Mouse (Mus musculus) heart, embryonic 12.5 days (tissue): ENCODE measurements around the gene Ikzf3. TPM values are rescaled to one million over a fixed set of nuclear protein-coding genes. Genes with fewer than 3 reads are reported as not detected.

Experiments used
- ATAC-seq: fragments of 200-750 bp; cut with Nextera tagmentation; 2 replicates; pipeline ENCODE4 v1.8.0; 2017; ENCODE audit warnings: moderate TSS enrichment, moderate library complexity; ENCODE audit not compliant: insufficient number of reproducible peaks, low FRiP score
- H3K27ac ChIP-seq: fragments of 300-500 bp; sonication (generic); 2 replicates; pipeline ENCODE4 v1.5.1; 2016; ENCODE audit warnings: mild to moderate bottlenecking, moderate library complexity; ENCODE audit not compliant: poor library complexity, severe bottlenecking
- H3K27me3 ChIP-seq: fragments of 300-500 bp; sonication (generic); replicated peaks from 2 replicates; pipeline ENCODE4 v1.6.1; 2016; ENCODE audit warnings: mild to moderate bottlenecking, moderate library complexity
- H3K36me3 ChIP-seq: fragments of 300-500 bp; sonication (generic); 2 replicates; pipeline ENCODE4 v1.6.1; 2016; ENCODE audit warnings: mild to moderate bottlenecking, moderate library complexity
- H3K4me1 ChIP-seq: fragments of 300-500 bp; sonication (generic); replicated peaks from 2 replicates; pipeline ENCODE4 v1.6.1; 2016; ENCODE audit warnings: mild to moderate bottlenecking
- H3K4me2 ChIP-seq: fragments of 300-500 bp; sonication (generic); 2 replicates; pipeline ENCODE4 v1.6.1; 2016; ENCODE audit warnings: mild to moderate bottlenecking, moderate library complexity
- H3K4me3 ChIP-seq: fragments of 300-500 bp; sonication (generic); 2 replicates; pipeline ENCODE4 v1.5.1; 2016; ENCODE audit warnings: mild to moderate bottlenecking
- H3K9ac ChIP-seq: fragments of 300-500 bp; sonication (generic); 2 replicates; pipeline ENCODE4 v1.6.1; 2016; ENCODE audit warnings: mild to moderate bottlenecking, moderate library complexity
- H3K9me3 ChIP-seq: fragments of 300-500 bp; sonication (generic); replicated peaks from 2 replicates; pipeline ENCODE4 v1.6.1; 2016; ENCODE audit warnings: mild to moderate bottlenecking, moderate library complexity
- WGBS: fragments of 180-500 bp; shearing (Covaris S2); methylation state at CpG from one replicate; pipeline ENCODE4 v1.1.7; 2016; 5-methylcytosine and 5-hydroxymethylcytosine counted together
- polyA plus RNA-seq: library from polyadenylated mRNA; unstranded; fragments of >200 nt; fragmentation: Nextera tagmentation; extraction: Ambion mirVana; gene quantifications from 2 replicates; pipeline ENCODE4 v1.2.1, GENCODE M21; 2016

The Ikzf3 gene
- polyA plus RNA-seq, 1 experiment from 2014 or later = 0.06 TPM

DNA sequence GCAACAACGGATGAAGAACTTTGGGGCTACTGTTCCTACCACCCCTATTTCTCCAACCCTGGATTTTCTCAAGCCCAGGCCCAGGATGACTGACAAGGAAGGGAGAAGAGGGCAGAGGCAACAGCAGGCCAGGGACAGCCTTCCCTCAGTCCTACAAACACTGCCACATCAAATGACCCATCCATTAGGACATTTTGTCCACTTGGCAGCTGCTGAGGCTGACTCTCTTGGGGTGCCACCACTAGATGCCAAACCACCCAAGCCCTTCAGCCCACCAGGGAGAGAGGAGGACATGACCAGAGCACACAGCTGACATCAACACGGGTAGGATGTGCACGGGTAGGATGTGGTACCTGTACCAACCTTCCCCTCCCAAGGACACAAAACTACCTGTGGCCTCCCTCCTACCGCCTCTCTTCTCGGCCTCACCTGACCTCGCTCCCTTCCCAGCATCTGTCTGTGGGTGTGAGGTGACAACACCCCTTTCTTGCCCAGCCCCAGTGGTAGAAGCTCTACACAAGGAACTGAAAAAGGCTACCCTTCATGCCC, 38.9 kb upstream of the Ikzf3 start:
- peak overlapping the region; percentile 88 for H3K4me2 ChIP-seq

DNA sequence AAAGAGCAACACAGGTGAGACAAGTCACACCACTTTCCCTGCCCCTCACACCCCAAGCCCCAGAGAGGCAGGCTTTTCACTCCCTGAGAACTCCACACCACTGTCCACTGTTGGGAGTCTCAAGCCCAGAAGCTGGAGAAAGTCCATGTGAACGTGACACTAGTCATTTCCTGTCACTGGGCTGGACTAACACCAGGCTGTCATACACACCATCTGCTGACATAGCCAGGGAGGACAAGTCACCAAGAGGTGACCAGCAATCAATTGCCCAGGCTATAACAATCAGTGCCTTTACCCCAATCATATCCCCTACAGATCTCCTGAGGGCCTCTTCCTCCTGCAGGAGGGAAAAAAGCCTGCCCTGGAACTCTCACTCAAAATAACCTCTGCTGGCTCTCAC, 38.3 kb upstream of the Ikzf3 start:
- 28% methylated on average over 1 of the region's 1 CpGs for WGBS
- no peaks in the 10 kb centered on the region for H3K9me3 ChIP-seq
- H3K36me3 ChIP-seq = peaks cover 34% of the 10 kb centered on the region
- ATAC-seq = no peak
- peaks cover 83% of the 10 kb centered on the region for H3K4me1 ChIP-seq
- no peaks in the 10 kb centered on the region for H3K27me3 ChIP-seq
- no peak overlapping the region for H3K4me3 ChIP-seq
- peak overlapping the region; percentile 88 for H3K4me2 ChIP-seq
- 0 out of 2 replicates have a peak overlapping the region, but pooled peaks have one; percentile 35 for H3K27ac ChIP-seq
- peak overlapping the region; percentile 95; the same call in 1 of the 2 replicates for H3K9ac ChIP-seq

More for the DNA sequence above, 38.9 kb upstream of the Ikzf3 start:
- Histone ChIP-seq H3K27me3 (no peaks in the 10 kb centered on the region), H3K36me3 (peaks cover 34% of the 10 kb centered on the region), H3K9ac (peak overlapping the region; percentile 95; the same call in 1 of the 2 replicates), H3K4me1 (peaks cover 88% of the 10 kb centered on the region), H3K27ac (no peak overlapping the region), H3K9me3 (no peaks in the 10 kb centered on the region), H3K4me3 (no peak overlapping the region)
- 90% methylated on average over 6 of the region's 6 CpGs for WGBS
- ATAC-seq = no peak

DNA sequence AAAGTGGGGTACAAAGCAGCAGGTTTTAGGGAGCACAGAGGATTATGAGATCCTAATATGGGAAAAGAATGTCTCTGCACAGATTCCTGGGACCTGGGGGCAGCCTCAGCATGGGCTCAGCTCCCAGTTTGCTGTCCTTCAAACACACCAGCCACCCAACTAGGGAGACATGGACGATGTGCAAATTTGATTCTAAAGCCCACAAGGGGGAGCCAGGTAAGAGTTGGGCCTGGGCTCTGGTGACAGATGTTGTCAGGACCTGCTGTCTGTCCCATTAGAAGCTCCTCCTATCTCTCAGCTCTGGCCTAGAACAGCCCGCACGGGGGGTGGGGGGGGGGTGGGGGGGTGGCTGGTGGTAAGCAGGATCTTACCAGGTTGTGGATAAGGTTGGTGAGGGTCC, 37.7 kb upstream of the Ikzf3 start:
- Histone ChIP-seq H3K36me3 (peaks cover 34% of the 10 kb centered on the region), H3K4me2 (peak overlapping the region; percentile 88), H3K27me3 (no peaks in the 10 kb centered on the region), H3K4me1 (peaks cover 81% of the 10 kb centered on the region), H3K27ac (peak overlapping the region; percentile 65), H3K9me3 (no peaks in the 10 kb centered on the region), H3K4me3 (no peak overlapping the region), H3K9ac (0 out of 2 replicates have a peak overlapping the region, but pooled peaks have one; percentile 51)
- WGBS = 13% methylated on average over 3 of the region's 3 CpGs
- ATAC-seq = no peak

DNA sequence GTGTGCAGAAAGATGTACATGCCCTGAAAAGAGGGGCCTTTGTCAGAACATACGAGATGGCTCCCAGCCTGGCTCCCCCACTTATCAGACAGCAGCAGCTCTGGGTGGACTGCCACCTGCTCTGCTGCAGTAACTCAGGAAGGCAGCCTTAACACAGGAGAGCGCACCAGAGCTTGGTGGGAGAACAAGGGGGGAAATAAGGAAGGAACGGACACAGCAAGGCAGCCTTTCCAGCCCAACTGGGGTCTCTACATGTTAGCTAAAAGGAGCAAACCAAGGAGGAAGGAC, 37.4 kb upstream of the Ikzf3 start:
- Histone ChIP-seq H3K4me2 (peak overlapping the region; percentile 88), H3K27me3 (no peaks in the 10 kb centered on the region), H3K27ac (peak overlapping the region; percentile 65), H3K36me3 (peaks cover 34% of the 10 kb centered on the region), H3K4me1 (peaks cover 77% of the 10 kb centered on the region), H3K9me3 (no peaks in the 10 kb centered on the region), H3K9ac (no peak overlapping the region), H3K4me3 (no peak overlapping the region)
- WGBS = 70% methylated on average over 3 of the region's 3 CpGs
- ATAC-seq = peak; percentile 46; the same call in 1 of the 2 replicates

DNA sequence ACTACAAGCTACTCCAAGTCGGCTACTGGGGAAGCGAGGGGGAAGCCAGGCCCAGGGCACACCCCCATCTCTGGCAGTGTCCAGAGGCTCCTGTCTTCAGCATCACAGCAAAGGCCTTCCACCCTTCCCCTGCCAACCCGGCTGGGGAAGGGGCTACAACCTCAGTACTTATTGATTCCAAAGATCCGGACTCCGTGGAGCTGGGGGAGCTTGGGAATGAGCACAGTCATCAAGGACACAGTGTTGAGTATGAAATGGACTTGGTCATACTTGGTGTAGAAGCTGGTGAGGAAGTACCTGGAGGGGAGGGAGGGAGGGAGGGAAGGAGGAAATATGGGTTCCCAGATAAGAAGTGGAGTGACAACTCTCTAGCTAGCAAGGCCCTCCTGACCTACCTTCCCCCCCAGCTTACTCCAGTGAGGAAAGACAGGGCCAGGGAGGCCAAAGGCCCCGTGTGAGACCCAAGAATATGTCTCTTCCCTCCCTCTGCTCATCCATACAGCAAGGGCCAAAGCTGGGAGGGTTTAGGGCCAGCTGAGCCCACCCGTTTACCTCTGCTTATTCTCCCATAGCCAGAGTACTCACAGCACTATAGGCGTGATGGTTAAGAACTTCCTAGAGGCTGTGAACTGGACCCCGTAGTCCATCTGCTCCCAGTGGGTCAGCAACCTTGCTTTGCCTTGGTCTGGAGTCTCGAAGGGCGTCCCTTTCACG, 36.9 kb upstream of the Ikzf3 start:
- peaks cover 72% of the 10 kb centered on the region for H3K4me1 ChIP-seq
- peak overlapping the region; percentile 88 for H3K4me2 ChIP-seq
- H3K4me3 ChIP-seq = peak overlapping the region; percentile 6; the same call in 1 of the 2 replicates
- ATAC-seq = peak; percentile 41
- no peaks in the 10 kb centered on the region for H3K9me3 ChIP-seq
- peaks cover 34% of the 10 kb centered on the region for H3K36me3 ChIP-seq
- peak overlapping the region; percentile 75 for H3K27ac ChIP-seq
- WGBS = 68% methylated on average over 12 of the region's 12 CpGs
- H3K27me3 ChIP-seq = no peaks in the 10 kb centered on the region
- peak overlapping the region; percentile 26 for H3K9ac ChIP-seq

DNA sequence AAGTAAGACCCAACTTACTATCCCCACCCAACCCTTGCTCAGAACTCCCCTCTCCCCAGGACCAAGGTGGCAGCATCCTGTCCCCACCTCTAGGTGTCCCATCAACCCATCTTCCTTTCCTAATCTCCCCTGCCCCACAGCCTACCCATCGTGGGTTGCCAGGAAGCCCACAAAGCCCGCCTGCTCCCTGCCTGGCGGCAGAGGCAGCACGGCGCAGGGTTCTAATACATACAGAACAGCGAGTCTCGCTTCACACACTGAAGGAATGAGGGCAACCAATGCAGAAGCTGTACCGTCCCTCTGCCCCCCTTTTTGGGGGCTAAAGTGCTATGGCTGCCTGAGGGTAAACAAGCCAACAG, 36.2 kb upstream of the Ikzf3 start:
- Histone ChIP-seq H3K4me2 (peak overlapping the region; percentile 37), H3K36me3 (peaks cover 34% of the 10 kb centered on the region), H3K27ac (peak overlapping the region; percentile 75), H3K9ac (peak overlapping the region; percentile 26), H3K4me1 (peaks cover 69% of the 10 kb centered on the region), H3K27me3 (no peaks in the 10 kb centered on the region), H3K4me3 (peak overlapping the region; percentile 6; the same call in 1 of the 2 replicates), H3K9me3 (no peaks in the 10 kb centered on the region)
- 62% methylated on average over 8 of the region's 8 CpGs for WGBS
- no peak for ATAC-seq

DNA sequence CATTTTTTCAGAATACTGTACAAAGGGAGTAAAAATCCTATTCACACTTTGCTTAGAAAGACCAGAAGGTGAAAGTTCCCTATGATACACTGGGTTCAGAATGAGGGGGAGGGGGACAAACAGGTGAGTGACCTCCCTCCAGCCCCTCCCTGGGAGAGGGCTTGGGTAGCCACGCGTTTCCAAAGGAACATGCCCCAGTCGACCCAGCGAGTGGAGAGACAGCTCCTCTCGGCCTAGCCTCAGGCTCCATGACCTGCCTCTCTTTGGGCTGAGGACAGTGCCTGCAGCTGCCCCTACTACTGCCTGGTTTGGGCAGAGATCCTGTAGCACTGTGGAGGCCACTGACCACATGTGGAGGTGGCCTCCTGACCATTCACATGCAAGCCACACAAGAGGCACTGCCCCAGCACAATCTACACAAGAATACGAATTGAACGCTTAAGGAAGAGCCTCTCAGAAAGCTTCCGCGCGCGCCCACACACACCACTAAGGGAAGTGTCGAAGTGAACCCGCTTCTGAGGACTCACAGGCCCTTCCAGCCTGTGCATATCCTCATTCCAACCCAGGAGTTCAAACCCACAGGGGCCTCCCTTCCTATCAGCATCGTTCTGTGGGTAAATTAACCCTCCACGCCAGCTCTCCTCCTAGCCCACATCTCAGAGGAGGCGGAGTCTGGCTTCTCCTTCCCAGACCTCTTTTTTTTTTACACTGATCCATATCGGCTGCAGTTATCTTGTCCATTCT, 35.6 kb upstream of the Ikzf3 start:
- peak overlapping the region; percentile 37 for H3K4me2 ChIP-seq
- no peaks in the 10 kb centered on the region for H3K9me3 ChIP-seq
- no peak for ATAC-seq
- H3K4me1 ChIP-seq = peaks cover 68% of the 10 kb centered on the region
- peak overlapping the region; percentile 77 for H3K27ac ChIP-seq
- peak overlapping the region; percentile 31; the same call in 1 of the 2 replicates for H3K9ac ChIP-seq
- peaks cover 34% of the 10 kb centered on the region for H3K36me3 ChIP-seq
- H3K27me3 ChIP-seq = no peaks in the 10 kb centered on the region
- 55% methylated on average over 17 of the region's 17 CpGs for WGBS
- no peak overlapping the region for H3K4me3 ChIP-seq

DNA sequence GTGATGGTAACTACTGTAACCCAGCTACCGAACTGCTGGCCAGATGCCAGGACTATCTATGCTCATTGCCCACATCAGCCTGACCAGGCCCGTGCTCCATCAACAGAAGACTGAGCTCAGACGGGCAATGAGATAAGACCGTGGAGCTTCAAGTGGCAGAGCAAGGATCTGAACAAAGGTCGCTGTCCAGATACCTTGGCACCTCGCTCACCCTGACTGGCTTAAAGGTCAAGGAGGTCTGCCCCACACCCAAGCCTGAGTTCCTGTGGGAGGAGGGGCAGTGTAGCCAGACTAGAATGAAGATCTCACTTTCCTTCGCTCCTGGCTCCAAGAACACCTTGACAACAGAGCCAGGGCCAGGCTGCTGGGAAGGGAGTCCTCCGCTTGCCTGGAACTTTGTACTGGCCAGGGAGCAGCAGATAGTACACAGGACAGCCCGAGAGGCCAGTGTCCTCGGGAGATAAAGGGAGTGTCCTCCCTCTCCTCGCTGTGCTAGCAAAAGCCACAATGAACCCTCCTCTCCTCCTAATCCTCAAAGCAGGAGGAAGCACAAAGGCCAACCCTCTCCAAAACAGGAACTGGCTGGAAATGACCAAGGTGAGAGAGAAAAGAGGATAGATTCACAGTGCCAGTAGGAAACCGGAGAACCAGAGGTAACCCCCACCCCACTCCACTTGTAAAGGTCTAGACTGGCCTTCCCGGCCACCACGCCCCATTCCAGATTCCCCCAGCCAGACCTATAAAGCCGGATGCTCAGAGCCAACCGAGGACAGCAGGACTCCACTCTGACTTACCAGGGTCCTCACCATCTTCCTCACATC, 34.7 kb upstream of the Ikzf3 start:
- ATAC-seq = peak; percentile 68
- peak overlapping the region; percentile 21 for H3K4me2 ChIP-seq
- WGBS = 29% methylated on average over 16 of the region's 16 CpGs

DNA sequence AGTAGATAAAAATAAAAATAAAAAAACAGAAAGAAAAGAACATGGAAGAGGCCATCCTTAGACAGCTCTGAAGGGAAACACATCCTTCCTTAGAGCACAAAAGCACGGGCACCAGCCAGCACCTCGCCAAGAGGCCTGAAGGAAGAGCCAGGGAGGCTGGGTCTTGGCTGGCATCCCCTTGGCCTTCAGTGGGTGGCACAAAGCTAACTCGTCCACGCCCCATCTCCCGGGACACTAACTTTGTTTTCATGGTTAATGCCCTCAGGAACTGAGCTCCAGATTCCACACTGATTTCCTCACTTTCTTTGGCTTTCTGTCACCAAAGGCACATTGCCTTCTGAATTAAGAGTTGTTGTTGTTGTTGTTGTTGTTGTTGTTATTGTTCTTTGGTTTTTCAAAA, 31.9 kb upstream of the Ikzf3 start:
- ATAC-seq = no peak
- no peaks in the 10 kb centered on the region for H3K27me3 ChIP-seq
- H3K4me2 ChIP-seq = no peak overlapping the region
- H3K27ac ChIP-seq = no peak overlapping the region
- no peak overlapping the region for H3K9ac ChIP-seq
- H3K4me3 ChIP-seq = no peak overlapping the region
- peaks cover 21% of the 10 kb centered on the region for H3K36me3 ChIP-seq
- no peaks in the 10 kb centered on the region for H3K9me3 ChIP-seq
- peaks cover 32% of the 10 kb centered on the region for H3K4me1 ChIP-seq
- WGBS = 89% methylated on average over 5 of the region's 5 CpGs

More for the DNA sequence above, 34.7 kb upstream of the Ikzf3 start:
- H3K27me3 ChIP-seq = no peaks in the 10 kb centered on the region
- no peak overlapping the region for H3K4me3 ChIP-seq
- H3K4me1 ChIP-seq = peaks cover 59% of the 10 kb centered on the region
- H3K9me3 ChIP-seq = no peaks in the 10 kb centered on the region
- peaks cover 34% of the 10 kb centered on the region for H3K36me3 ChIP-seq
- no peak overlapping the region for H3K9ac ChIP-seq
- H3K27ac ChIP-seq = peak overlapping the region; percentile 77

DNA sequence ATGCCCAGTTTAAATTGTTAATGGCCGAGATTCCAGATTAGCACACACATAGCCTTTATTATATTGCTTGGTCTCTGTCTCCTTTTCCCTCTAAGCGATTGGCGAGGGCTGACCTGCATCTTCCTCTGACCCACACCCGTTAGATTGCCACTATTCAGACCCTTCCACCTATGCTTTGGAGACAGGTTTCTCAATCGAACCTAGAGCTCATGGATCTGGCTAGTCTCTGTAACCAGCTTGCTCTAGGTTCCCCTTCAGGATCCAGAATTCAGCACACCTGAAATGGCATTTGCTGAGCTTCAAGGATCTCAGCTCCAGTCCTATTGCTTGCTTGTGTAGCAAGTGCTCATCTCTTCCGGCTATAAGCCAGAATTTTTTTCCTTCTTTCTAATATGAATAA, 23.6 kb upstream of the Ikzf3 start:
- no peaks in the 10 kb centered on the region for H3K36me3 ChIP-seq
- no peak overlapping the region for H3K27ac ChIP-seq
- no peak overlapping the region for H3K4me3 ChIP-seq
- H3K9ac ChIP-seq = no peak overlapping the region
- no peaks in the 10 kb centered on the region for H3K4me1 ChIP-seq
- 0 out of 2 replicates have a peak, but pooled peaks cover 4% of the 10 kb centered on the region for H3K9me3 ChIP-seq
- no peak for ATAC-seq
- H3K27me3 ChIP-seq = no peaks in the 10 kb centered on the region
- WGBS = 74% methylated on average over 6 of the region's 6 CpGs
- H3K4me2 ChIP-seq = no peak overlapping the region
